Mouse (Mus musculus) thymus, adult 2 months (tissue): ENCODE results near the gene Pex11g.

Experiments
- CTCF ChIP-seq: fragments of 200-500 bp; IDR thresholded peaks from 2 replicates; pipeline ENCODE4 v1.5.1; 2012; ENCODE audit warnings: mild to moderate bottlenecking, control low read depth, low read length, moderate library complexity, borderline replicate concordance; ENCODE audit not compliant: control insufficient read depth, poor library complexity, insufficient read depth; ENCODE audit errors: extremely low read depth
- POLR2A ChIP-seq: fragments of 200-500 bp; IDR thresholded peaks from 2 replicates; pipeline ENCODE4 v1.6.1; 2012; ENCODE audit warnings: mild to moderate bottlenecking, low read length, control low read depth, moderate library complexity; ENCODE audit not compliant: control insufficient read depth, poor library complexity, insufficient read depth; ENCODE audit errors: extremely low read depth

DNA sequence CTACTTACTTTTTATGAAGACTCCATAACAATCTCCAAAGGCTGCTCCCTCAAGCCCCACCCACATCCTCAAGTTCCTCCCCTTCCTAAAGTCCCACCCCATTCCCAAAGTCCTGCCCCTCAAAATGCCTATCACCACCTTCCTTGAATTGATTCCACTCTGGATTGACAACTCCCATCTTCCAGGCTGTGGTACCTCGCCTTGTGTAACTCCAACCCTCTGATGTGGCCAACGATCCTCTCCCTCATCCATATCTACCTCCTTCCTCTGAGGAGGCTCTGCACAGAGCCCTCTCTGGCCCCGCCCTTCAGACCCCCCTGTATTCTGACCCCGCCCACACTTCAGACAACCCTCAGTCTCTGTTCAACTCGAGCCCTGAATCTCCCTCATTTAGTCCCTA lies 17.7 kb upstream of the Pex11g start:
- TF ChIP-seq POLR2A (no peak), CTCF (no peak)
